Mouse (Mus musculus) adrenal gland, adult 8-10 months (tissue): ENCODE results near the gene Trpv4. TPM values are rescaled to one million over a fixed set of nuclear protein-coding genes. Genes with fewer than 3 reads are reported as not detected.

ENCODE experiments used
- DNase-seq: peaks from one replicate; pipeline ENCODE4 v3.0.0; 2022
- total RNA-seq, 4 experiments: library from RNA; stranded (reverse); gene quantifications; 2 replicates each; pipeline ENCODE4 v1.2.4; 2022

The Trpv4 gene
- total RNA-seq = 1 to 10 TPM; 1.3 to 3.4 (median 2.4) TPM

DNA sequence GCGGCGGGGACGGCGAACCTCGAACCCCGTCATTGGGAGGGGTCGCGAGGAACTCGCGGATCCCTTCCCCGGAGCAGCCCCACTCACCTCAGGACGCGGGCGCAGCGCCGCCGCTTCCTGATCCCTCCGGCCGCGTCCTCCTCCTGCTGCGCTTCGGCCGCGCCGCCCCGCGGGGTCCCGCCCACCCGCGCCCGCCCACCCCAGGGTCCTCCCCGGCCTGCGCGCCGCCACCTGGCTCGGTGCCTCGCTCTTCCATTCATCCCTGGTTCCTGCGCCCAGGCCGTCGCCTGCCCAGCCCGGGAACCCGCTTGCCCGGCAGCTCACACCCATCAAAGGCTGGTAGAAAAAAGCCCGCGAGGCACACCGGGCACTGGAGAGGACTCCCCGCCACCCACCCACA is at the start of gene Trpv4:
TSS of gene Trpv4 (minus strand) at position 167 of the 400 bp plus-strand sequence.
- no peak for DNase-seq

DNA sequence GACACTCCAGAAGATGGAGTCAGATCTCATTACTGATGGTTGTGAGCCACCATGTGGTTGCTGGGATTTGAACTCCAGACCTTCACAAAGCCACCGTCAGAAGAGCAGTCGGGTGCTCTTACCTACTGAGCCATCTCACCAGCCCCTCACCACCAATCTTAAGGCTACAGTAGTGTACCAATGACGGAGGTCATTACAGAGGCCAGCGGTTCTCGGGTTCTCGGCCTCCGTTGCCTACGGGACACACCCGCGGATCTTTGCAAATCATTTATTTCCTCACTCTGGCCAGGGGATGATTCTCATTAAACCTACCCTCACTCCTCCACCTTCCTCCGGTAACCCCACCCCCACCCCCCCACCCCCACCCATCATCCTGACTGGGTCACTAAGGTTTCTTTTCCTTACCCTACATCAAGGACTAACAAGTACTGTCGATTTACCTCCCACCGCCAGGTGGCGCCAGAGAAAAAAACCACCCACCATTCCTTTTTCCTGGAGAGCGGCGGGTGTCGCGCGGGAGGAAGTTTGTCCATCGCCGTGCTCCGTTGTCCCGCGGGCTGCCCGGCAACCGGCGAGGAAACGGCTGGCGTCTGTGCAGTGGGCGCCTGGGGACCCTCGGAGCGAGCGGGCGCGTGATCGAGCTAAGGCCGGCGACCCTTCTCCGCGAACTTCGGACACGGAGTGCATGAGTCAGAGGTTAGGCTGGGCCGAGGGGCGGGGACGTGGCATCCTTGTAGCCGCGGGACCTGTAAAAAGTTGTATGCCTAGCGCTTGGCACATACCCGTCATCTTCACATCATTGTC is 49.2 kb upstream of the Trpv4 start, which contains the start of gene Tchp:
TSS of gene Tchp (plus strand) at position 496 of the 804 bp plus-strand sequence.
- peak; percentile 89 for DNase-seq

DNA sequence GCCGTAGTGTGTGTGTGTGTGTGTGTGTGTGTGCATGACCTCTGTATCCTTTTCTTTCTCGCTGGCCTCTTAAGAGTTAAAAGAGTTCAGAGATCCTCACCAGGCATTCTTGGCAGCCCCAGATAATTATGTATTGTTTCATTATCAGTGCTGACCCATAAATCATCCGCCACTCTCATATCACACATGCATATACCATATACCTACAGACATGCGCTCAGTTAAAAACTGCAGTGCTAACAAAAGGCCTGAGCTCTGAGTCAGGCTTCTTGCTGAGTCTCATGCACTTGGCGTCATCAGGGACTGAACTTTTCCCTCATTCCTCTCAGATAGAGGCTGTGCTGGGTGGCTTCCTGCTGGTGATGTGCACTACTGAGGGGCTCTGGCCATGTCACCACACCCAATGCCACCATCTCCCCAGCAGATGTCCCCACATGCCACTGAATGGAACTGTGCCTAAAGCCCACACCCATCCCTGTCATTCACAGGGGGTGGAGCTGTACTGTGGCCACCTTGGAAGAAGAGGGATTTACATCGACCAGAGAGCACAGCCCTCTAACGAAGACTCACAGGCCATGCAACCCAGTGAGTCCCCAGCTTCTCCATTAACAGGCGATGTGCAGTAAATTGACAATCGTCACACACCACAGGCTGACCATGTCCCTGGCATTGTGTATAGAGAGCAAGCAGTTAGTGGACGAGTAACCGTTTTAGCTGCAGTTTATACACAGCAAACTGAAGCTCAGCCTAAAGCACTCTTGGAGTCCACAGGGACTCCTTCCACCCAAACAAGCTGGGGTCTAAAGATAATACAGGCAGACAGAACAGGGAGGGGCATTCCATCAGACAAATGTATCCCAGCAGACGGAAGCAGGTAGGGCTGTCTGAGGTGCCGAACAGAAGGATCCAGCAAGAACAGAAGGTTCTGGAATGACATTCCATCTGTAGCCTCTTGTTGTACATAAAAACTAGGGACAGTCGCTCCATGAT is 44.5 kb upstream of the Trpv4 start:
- DNase-seq = no peak

DNA sequence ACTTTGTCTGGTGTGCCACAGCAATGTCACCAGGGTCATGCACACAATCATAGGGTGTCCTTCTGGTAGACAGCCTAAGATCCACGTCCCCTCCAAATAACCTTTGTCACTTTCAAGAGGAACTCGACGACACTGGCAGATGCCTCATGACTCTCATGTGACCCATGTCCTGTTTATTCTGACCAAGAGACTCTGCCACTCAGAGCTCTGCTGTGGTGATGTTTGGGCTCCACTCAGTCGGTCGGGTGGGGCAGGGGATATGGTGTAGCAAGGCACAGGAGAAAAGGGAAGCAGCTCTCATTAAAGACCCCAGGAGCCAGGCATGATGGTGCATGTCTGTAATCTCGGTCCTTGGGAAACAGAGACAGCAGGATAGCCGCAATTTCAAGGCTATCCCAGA is 40.8 kb upstream of the Trpv4 start:
- no peak for DNase-seq

DNA sequence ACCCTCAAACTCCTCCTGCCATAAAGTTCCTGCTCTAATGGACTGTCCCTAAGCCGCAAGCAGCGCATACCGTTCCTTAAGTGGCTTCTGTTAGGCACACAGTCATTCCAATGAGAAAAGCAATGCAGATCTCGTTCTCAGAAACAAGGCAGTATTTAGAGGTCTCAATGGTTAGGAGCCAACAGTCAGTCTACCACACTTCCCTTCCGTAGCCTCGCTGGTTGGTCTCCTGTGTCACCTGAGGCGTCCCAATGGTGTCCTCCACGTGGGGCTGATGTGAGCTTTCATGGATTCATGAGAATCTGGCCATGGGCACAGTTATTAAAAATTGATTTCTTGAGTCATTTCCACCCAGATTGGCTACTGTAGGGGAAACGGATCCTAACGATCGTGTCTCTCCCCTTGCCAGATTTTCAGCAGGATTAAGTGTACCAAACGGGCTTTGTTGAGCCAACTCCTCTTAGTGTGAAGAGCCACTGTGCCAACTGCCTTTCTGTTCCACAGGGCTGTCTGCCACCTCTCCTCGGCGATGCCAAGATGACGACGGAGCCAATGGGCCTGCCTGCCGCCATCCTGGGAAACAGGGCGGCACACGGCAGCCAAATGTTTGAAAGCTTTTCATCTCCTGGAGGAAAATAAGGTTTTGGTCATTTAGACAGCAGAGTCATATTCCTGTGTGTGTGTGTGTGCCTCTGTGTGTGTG is 40.0 kb upstream of the Trpv4 start:
- DNase-seq = no peak

DNA sequence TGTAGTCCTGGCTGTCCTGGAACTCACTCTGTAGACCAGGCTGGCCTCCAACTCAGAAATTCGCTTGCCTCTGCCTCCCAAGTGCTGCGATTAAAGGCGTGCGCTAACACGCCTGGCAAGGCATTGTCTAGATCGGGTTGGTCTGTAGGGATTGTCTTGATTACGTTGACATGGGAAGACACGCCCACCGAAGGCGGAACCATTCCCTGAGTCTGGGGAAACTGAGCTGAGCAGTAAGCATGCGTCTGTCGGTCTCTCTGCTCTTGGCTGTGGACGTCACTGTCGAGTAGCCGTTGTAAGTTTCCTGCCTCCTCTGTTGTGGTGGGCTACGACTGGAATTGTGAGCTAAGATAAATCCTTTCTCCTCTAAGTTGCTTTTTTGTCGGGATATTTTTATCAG is 38.7 kb upstream of the Trpv4 start:
- no peak for DNase-seq

DNA sequence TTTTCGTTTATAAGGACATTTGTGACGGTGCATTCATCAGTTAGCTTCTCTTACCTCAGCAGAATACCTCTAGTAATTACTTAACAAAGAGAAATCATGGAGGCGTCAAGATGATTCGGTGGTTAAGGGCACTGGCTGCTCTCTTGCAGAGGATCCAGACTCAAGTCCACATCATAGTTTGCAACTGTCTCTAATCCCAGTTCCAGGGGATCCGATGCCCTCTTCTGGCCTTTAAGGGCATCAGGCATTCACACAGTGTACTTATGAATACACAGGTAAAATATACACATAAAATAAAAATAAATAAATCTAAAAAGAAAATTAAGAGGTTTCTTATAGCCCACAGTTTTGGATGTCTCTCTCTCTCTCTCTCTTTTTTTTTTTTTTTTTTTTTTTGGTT is 37.6 kb upstream of the Trpv4 start:
- DNase-seq = no peak

DNA sequence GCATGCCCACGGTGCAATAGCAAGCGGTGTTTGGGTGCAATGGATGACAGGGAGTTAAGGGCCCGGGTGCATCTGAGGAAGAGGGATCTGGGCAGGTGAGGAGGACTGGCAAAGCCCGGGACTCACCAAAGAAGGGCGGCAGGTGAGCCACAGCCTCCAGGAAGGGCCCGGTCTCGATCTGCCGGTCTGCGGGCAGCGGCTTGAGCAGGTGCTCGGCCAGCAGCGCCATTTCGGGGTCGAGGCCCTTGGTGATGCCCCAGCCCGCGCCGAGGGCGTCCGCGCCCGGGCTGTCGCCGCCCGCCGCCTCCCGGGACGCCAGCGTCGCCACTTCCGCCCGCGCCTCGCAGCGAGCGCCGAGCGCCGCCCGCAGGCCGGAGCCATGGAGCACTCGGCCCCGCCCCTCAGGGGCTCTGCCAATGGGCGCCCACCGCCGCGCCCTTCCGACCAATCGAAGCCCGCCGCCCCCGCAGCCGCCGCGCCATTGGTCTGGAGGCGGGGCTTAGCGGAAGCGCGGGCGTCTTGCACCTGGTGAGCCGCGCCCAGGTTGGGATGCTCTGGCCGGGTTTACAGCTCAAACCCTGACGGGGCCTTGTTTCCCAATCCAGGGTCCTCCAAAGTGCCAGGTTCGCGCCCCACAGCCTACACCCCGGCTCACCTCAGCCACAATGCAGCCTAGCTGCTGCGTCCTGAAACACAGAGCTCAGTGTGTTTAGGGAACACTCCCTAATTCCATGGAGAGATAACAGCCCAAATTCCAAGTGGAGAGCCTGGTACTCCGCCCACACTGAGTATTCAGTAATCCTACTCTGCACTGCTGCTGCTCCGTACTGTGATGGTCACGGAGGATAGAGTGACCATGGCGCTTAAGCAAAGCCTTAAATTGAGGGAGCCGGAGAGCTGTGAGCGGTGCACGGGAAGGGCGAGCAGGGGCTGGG is 32.7 kb upstream of the Trpv4 start, which contains the start of gene Gltp:
TSS of gene Gltp (minus strand) at position 352 of the 935 bp plus-strand sequence.
- peak; percentile 89 for DNase-seq

DNA sequence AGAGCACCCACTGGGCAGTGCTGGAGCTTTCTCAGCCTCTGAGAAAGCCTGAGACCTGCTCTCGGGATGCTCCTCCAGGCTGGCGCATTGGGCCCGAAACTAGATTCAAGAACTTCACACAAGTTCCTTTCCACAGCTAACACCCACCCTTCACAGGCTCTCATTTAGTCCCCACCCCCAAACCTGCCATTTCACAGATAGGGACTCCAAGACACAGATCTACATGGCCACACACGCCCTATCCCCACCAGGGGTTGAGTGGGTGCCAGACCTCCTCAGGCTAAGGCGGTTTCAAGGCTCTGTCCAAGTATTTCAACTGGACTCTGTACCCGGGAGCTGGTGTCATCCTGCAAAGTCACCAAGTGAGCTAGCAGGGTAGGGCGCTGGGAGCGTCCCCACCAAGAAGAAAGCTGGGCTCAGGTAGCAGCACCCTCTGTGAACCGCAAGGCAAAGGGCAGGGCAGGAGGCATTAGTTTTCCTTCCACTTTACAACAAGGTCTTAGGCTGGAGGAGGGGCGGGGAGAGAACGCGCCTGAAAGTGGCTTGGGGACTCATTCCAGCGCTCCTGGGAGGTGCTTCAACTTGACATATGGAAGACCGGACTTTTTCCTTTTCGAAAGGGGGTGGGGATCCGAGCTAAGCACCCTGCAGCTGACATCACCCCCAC is 31.6 kb upstream of the Trpv4 start:
- DNase-seq = no peak

DNA sequence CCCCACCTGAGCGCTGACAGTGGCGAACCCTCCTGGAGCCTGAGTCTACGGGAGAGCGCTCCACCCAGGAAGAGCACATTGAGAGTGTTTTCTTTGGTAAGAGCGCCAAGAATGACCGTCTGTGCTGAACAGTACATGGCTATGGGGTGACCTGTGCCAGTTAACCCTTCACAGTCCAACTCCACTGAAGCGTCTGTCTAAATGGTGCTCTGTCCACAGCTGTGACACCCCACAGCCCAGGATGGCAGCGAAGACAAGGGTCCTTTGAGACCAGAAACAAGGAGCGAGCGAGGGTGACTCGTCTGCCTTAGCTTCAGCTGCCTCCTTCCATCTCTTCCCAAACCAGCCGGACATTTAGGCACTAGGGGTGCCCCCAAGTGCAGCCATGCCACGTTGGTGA is 30.5 kb upstream of the Trpv4 start:
- DNase-seq = no peak

DNA sequence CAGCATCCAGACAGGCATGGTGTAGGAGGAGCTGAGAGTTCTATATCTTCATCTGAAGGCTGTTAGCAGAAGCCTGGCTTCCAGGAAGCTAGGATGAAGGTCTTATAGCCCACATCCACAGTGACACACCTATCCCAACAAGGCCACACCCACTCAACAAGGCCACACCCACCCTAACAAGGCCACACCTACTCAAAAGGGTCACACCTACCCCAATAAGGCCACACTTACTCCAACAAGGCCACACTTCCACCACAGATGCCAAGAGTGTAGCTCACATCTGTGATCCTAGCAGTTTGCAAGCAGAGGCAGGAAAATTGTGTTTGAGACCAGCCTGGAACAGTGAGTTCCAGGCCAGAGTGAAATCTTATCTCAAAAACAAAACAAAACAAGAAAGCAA is 29.7 kb upstream of the Trpv4 start:
- no peak for DNase-seq

DNA sequence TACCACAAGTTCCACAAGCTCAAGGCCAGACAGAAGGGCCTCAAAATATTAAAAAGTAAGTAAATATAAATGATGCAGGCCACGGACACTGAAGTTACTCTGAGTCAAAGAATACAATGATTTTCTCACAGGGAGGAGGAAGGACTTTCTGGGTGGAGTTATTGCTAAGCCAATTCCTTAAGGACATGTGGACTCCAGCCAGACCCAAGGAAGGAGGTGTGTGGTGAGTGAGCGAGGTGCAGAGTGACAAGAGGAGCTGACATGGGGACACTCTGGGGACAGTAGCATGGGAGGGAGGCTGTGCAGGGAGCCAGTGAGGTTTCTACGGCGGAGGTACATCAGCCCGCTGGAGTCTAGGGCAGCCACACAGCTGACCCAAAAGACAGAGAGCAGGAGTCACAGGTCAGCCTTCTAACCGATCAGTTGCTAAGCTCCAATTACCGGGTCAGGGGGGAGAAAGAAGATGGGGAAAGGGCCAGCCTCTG is 28.5 kb upstream of the Trpv4 start:
- no peak for DNase-seq

DNA sequence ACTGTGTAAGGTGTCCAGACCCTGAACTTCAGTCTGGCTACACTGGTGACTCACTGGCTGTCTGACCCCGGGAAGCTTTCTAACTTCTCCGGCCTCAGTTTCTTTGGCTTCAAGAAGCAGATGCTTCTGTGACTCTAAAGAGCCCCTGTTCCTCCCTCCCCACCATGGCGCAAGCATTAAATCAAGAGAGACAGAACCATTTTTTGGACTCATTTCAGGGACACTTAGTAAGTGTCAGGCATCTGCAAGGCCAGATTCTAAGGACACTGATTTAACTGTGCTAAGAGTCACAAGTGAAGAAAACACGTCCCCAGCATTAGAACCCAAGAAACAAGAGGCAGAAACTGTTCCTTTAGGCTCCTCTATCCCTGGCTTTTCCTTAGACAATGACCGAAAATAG is 27.8 kb upstream of the Trpv4 start:
- no peak for DNase-seq

DNA sequence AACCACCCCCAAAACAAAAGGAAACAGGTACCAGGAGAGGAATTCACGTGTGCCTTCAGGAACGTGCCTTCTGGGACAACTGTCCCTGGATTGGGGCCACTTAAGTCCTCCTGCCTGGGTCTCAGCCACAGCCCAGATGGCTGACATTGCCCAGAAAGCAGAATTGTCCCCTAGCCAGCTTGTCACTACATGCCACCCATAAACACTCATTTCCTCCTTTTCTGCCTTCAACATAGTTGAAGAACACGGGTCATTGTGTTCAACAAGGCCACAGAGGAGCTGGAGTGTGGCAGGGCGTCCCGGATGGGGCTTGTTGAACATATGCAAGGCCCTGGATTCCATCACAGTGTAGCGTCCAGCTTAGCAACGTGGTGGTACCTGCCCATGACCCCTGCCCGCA is 23.5 kb upstream of the Trpv4 start:
- no peak for DNase-seq

DNA sequence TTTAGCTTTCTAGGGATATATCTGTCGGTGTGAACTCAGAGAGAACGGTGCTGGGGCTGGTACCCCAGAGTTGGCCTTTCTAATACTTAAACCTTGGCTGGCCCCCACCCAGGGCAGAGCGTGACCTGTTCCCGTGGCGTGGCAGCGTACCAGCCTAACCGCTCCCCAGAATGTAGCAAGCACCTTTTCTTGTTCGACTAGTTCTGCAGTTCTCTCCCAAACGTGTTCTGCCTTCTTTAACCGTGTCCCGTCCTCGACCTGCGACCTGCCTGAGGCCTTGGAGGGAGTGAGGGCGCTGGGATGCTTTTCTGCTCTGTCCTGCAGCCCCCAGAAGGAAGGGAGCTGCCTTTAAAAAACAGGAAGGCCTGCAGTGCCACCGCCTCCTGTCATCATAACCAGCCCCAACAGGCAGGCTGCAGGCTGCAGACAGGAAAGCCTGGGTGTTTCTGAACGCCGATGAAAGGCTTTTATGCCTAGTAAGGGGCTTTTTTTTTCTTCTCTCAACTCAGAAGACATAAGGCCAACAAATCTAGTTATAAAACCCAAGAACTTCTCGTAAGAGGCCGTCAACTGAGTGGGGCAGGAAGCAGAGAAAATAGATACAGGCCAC is 22.6 kb upstream of the Trpv4 start:
- no peak for DNase-seq

DNA sequence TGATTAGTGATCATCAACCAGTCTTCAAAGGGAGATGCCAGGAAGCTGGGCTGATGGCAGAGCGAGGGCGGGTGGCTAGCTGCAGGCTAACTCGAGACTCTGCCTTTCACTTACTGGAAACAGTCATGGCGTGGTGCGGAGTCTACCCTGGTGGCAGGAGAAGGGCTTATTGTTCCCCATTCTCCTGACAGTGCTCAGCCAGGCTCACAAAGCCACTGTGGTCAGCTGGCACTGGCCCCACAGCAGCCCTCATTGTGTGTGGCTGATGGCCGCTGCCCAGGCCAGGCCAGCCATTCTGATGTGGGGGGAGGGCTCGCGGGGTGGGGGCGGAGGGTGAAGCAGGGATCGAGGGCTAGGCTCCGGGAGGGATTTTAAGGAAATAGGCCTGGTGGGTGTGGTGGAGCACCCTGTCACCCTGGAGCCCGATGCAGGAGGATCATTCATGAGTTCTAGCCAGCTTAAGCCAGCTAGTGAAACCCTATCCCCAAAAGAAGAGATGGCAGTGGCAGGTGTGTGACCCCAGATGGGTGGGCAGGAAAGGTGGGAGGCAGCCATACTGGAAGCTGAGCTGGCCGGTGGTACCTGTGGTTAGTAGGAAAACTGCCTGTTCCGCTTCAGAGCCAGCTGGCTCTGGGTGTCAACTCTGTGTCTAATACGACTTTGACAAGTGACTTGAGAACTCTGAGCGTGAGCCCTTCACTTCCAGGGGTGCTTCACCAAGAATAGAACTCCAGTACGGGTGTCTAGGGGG is 21.8 kb upstream of the Trpv4 start:
- no peak for DNase-seq

DNA sequence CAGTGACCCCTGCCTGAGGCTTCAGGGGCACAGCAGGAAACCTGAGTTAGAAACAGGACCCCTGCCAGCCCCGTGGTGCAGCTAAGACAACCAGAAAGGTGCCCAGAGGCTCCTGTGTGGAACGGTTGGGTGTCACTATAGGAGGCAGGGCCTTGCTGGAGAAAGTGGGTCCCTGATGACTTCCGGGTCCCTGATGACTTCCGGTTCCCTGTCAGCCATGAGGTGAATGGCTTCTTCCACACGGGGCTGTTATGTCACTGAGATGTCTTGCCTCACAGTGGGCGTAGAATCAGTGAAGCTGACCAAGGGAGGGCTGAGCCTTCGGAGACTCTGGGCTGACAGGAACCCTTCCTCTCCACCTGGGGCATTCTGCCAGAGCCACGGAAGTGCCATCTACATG is 16.4 kb upstream of the Trpv4 start:
- no peak for DNase-seq

DNA sequence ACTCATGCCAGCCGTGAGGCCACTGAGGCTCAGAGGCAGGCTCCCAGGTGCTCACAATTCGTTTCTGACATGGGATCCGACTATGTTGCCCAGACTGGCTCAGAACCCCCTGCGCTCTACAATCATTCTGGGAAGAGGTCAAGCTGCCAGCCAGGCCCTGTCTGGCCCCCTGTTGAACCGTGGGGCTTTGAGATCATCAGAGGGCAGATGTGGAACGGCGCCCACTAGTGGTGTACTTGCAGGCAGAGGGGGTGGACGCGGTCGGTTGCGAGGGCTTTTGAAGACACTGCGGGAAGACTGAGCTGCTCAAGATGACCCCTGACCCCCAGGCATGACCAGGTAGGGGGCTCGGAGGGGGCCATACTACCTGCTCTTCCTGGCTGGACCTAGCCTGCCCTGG is 14.9 kb upstream of the Trpv4 start:
- no peak for DNase-seq

DNA sequence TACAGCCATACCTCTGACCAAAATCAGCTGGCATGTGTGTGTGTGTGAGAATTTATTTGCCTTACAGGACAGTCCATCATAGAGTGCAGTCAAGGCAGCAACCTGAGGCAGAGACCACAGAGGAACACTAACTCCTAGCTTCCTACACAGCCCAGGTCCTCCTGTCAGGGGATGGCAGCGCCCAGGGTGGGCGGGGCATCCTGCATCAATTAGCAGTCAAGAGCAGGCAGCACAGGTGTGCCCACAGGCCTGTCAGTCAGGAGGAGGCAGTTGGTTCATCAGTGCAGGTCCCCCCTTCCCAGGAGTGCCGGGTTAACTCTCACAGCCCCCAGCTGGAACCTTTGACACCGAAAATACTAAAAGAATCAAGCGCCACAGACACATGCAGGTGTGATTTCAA is 10.8 kb upstream of the Trpv4 start:
- DNase-seq = no peak
